Mouse (Mus musculus) megakaryocyte progenitor cell, adult 5-6 weeks (primary cell): ENCODE results near the gene Gas2l3. TPM values are rescaled to one million over a fixed set of nuclear protein-coding genes. Genes with fewer than 3 reads are reported as not detected.

Experiments
- ATAC-seq: replicated peaks from 2 replicates; pipeline ENCODE4 v1.8.0; 2016; ENCODE audit warnings: mild to moderate bottlenecking, moderate TSS enrichment, inconsistent platforms; ENCODE audit not compliant: poor library complexity
- total RNA-seq, 2 experiments: library from RNA; stranded (forward) in 1 of 2; stranded (reverse) in 1 of 2; fragments of 157-497, 149-512 nt in 1 of 2; fragments of 200-1000 nt in 1 of 2; gene quantifications; 2 replicates each; pipeline versions ENCODE4 v1.2.3 to v1.2.4; 2015 to 2017

Gene Gas2l3
- total RNA-seq, 2 experiments from 2014 or later: 22.1 to 23.2 TPM

GRCm38 (mm10) chr10:89404936-89405335, 38.8 kb downstream of the Gas2l3 start:
- no peak for ATAC-seq

GRCm38 (mm10) chr10:89400674-89401336, 43.0 kb downstream of the Gas2l3 start:
- no peak for ATAC-seq

GRCm38 (mm10) chr10:89395823-89396222, 47.9 kb downstream of the Gas2l3 start:
- ATAC-seq: peak; percentile 99

- ATAC-seq: no peak
Observed at GRCm38 (mm10) chr10:89395321-89395720, 48.4 kb downstream of the Gas2l3 start.

GRCm38 (mm10) chr10:89392687-89393086, 51.1 kb downstream of the Gas2l3 start:
- no peak for ATAC-seq

- ATAC-seq: no peak
Observed at GRCm38 (mm10) chr10:89391571-89392163, 52.1 kb downstream of the Gas2l3 start.

- ATAC-seq: no peak
Observed at GRCm38 (mm10) chr10:89386461-89386860, 57.3 kb downstream of the Gas2l3 start.

GRCm38 (mm10) chr10:89383462-89383861, 60.3 kb downstream of the Gas2l3 start:
- peak; percentile 100 for ATAC-seq

GRCm38 (mm10) chr10:89377750-89378149, 66.0 kb downstream of the Gas2l3 start:
- ATAC-seq: no peak

- no peak for ATAC-seq
Observed at GRCm38 (mm10) chr10:89370051-89370450, 73.7 kb downstream of the Gas2l3 start.

GRCm38 (mm10) chr10:89358933-89359332, 84.8 kb downstream of the Gas2l3 start:
- ATAC-seq: peak; percentile 73

Other genes with a start within 250 kb of the Gas2l3 start
- 0.44 and 1.4 TPM in 2 replicates for gene Ano4, start 99.2 kb downstream of the Gas2l3 start, total RNA-seq (2015)
- 0.54 and 1.6 TPM in 2 replicates for gene Ano4, start 99.2 kb downstream of the Gas2l3 start, total RNA-seq (2017)
- not detected in 2 replicates for gene Nr1h4, start 89.6 kb upstream of the Gas2l3 start, total RNA-seq (2015)
- not detected in 2 replicates for gene Nr1h4, start 89.6 kb upstream of the Gas2l3 start, total RNA-seq (2017)
- not detected in 2 replicates for gene Slc17a8, start 177.3 kb upstream of the Gas2l3 start, total RNA-seq (2015)
- 0.14 TPM in 1 of 2 replicates, not detected in the other for gene Slc17a8, start 177.3 kb upstream of the Gas2l3 start, total RNA-seq (2017)
- 21.6 and 28.6 TPM in 2 replicates for gene Scyl2, start 242.3 kb upstream of the Gas2l3 start, total RNA-seq (2015)
- gene Scyl2, start 242.3 kb upstream of the Gas2l3 start, total RNA-seq (2017): 24.7 and 28.8 TPM in 2 replicates